Mouse (Mus musculus) heart, embryonic 12.5 days (tissue): ENCODE measurements at regions not wholly inside any gene's neighbourhood (a gene's known extent, or its start where the extent isn't known, plus 50 kb on each side); places are given as distances from the start of the nearest gene placed in this dataset.

Source experiments
- ATAC-seq: fragments of 200-750 bp; cut with Nextera tagmentation; 2 replicates; pipeline ENCODE4 v1.8.0; 2017; ENCODE audit warnings: moderate TSS enrichment, moderate library complexity; ENCODE audit not compliant: insufficient number of reproducible peaks, low FRiP score
- H3K27ac ChIP-seq: fragments of 300-500 bp; sonication (generic); 2 replicates; pipeline ENCODE4 v1.5.1; 2016; ENCODE audit warnings: mild to moderate bottlenecking, moderate library complexity; ENCODE audit not compliant: poor library complexity, severe bottlenecking
- H3K27me3 ChIP-seq: fragments of 300-500 bp; sonication (generic); replicated peaks from 2 replicates; pipeline ENCODE4 v1.6.1; 2016; ENCODE audit warnings: mild to moderate bottlenecking, moderate library complexity
- H3K36me3 ChIP-seq: fragments of 300-500 bp; sonication (generic); 2 replicates; pipeline ENCODE4 v1.6.1; 2016; ENCODE audit warnings: mild to moderate bottlenecking, moderate library complexity
- H3K4me1 ChIP-seq: fragments of 300-500 bp; sonication (generic); replicated peaks from 2 replicates; pipeline ENCODE4 v1.6.1; 2016; ENCODE audit warnings: mild to moderate bottlenecking
- H3K4me2 ChIP-seq: fragments of 300-500 bp; sonication (generic); 2 replicates; pipeline ENCODE4 v1.6.1; 2016; ENCODE audit warnings: mild to moderate bottlenecking, moderate library complexity
- H3K4me3 ChIP-seq: fragments of 300-500 bp; sonication (generic); 2 replicates; pipeline ENCODE4 v1.5.1; 2016; ENCODE audit warnings: mild to moderate bottlenecking
- H3K9ac ChIP-seq: fragments of 300-500 bp; sonication (generic); 2 replicates; pipeline ENCODE4 v1.6.1; 2016; ENCODE audit warnings: mild to moderate bottlenecking, moderate library complexity
- H3K9me3 ChIP-seq: fragments of 300-500 bp; sonication (generic); replicated peaks from 2 replicates; pipeline ENCODE4 v1.6.1; 2016; ENCODE audit warnings: mild to moderate bottlenecking, moderate library complexity
- WGBS: fragments of 180-500 bp; shearing (Covaris S2); methylation state at CpG from one replicate; pipeline ENCODE4 v1.1.7; 2016; 5-methylcytosine and 5-hydroxymethylcytosine counted together

GRCm38 (mm10) chr13:101535331-101535866 lies 232.6 kb downstream of the Pik3r1 start:
- peaks cover 10% of the 10 kb centered on the region for H3K4me1 ChIP-seq
- H3K4me2 ChIP-seq = no peak overlapping the region
- WGBS = 85% methylated on average over 3 of the region's 3 CpGs
- ATAC-seq = no peak
- H3K27ac ChIP-seq = no peak overlapping the region
- H3K27me3 ChIP-seq = no peaks in the 10 kb centered on the region
- no peaks in the 10 kb centered on the region for H3K9me3 ChIP-seq
- no peak overlapping the region for H3K4me3 ChIP-seq
- no peaks in the 10 kb centered on the region for H3K36me3 ChIP-seq
- no peak overlapping the region for H3K9ac ChIP-seq

DNA sequence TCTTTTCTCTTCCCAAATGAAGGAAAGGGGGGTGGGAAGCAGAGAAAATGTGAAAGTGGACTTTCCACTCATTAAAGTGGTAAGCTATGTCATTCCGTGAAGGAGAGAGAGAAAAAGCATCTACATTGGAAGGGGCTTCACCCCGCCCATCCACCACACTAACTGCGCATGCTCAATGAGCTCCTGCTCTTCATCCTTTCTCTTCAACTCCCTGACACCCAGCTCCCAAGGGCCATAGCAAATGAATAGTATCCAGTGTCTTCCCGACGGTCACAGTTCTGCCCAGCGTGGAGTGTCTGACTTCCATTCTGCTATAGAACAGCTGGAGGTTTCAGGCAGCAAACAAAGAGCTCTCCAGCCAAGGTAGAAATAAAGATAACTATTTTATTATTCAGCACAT lies 233.5 kb downstream of the Pik3r1 start:
- Histone ChIP-seq H3K27me3 (no peaks in the 10 kb centered on the region), H3K36me3 (no peaks in the 10 kb centered on the region), H3K27ac (no peak overlapping the region), H3K4me2 (no peak overlapping the region), H3K9ac (no peak overlapping the region), H3K9me3 (peaks cover 2% of the 10 kb centered on the region; the same call in 1 of the 2 replicates), H3K4me3 (no peak overlapping the region), H3K4me1 (peaks cover 8% of the 10 kb centered on the region; the same call in 1 of the 2 replicates)
- WGBS = 67% methylated on average over 6 of the region's 6 CpGs
- no peak for ATAC-seq

- Histone ChIP-seq H3K9ac (no peak overlapping the region), H3K4me1 (peaks cover 8% of the 10 kb centered on the region; the same call in 1 of the 2 replicates), H3K27ac (no peak overlapping the region), H3K27me3 (no peaks in the 10 kb centered on the region), H3K4me2 (no peak overlapping the region), H3K4me3 (no peak overlapping the region), H3K36me3 (no peaks in the 10 kb centered on the region), H3K9me3 (peaks cover 3% of the 10 kb centered on the region; the same call in 1 of the 2 replicates)
- no peak for ATAC-seq
- WGBS = 76% methylated on average over 4 of the region's 4 CpGs
These were observed 235.1 kb downstream of the Pik3r1 start for GRCm38 (mm10) chr13:101532913-101533312.

DNA sequence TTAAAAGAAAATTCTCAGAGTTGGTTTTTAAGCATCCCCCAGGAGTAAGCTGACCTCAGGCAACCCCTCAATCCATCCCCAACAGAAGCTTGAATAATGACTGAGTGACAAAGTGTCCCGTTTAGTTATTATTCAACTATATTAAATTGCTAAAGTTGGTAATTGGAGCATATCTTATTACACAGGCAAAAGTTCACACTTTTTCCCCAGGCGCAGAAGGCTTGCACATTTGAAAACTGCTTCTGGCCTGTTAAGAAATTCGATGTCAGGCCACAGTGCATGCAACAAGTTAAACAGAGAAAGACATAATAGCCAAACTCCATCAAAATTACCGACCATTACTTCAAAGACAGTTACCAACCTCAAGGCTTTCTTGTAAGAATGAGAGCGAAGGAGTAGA lies 240.3 kb downstream of the Pik3r1 start:
- Histone ChIP-seq H3K27me3 (no peaks in the 10 kb centered on the region), H3K4me1 (no peaks in the 10 kb centered on the region), H3K9me3 (peaks cover 3% of the 10 kb centered on the region; the same call in 1 of the 2 replicates), H3K9ac (no peak overlapping the region), H3K36me3 (no peaks in the 10 kb centered on the region), H3K27ac (no peak overlapping the region), H3K4me2 (no peak overlapping the region), H3K4me3 (no peak overlapping the region)
- no peak for ATAC-seq
- WGBS = 80% methylated on average over 5 of the region's 5 CpGs

GRCm38 (mm10) chr13:101524781-101525180 lies 243.2 kb downstream of the Pik3r1 start:
- 90% methylated on average over 3 of the region's 3 CpGs for WGBS
- H3K36me3 ChIP-seq = no peaks in the 10 kb centered on the region
- H3K4me3 ChIP-seq = no peak overlapping the region
- no peak overlapping the region for H3K27ac ChIP-seq
- no peaks in the 10 kb centered on the region for H3K27me3 ChIP-seq
- no peaks in the 10 kb centered on the region for H3K4me1 ChIP-seq
- no peak overlapping the region for H3K9ac ChIP-seq
- H3K9me3 ChIP-seq = peaks cover 3% of the 10 kb centered on the region; the same call in 1 of the 2 replicates
- ATAC-seq = no peak
- H3K4me2 ChIP-seq = no peak overlapping the region

- no peak overlapping the region for H3K4me2 ChIP-seq
- no peaks in the 10 kb centered on the region for H3K36me3 ChIP-seq
- H3K4me1 ChIP-seq = no peaks in the 10 kb centered on the region
- H3K4me3 ChIP-seq = no peak overlapping the region
- H3K27ac ChIP-seq = no peak overlapping the region
- no peak overlapping the region for H3K9ac ChIP-seq
- 81% methylated on average over 3 of the region's 3 CpGs for WGBS
- no peaks in the 10 kb centered on the region for H3K9me3 ChIP-seq
- ATAC-seq = no peak
- no peaks in the 10 kb centered on the region for H3K27me3 ChIP-seq
These were observed 243.8 kb downstream of the Pik3r1 start for GRCm38 (mm10) chr13:101524223-101524622.

DNA sequence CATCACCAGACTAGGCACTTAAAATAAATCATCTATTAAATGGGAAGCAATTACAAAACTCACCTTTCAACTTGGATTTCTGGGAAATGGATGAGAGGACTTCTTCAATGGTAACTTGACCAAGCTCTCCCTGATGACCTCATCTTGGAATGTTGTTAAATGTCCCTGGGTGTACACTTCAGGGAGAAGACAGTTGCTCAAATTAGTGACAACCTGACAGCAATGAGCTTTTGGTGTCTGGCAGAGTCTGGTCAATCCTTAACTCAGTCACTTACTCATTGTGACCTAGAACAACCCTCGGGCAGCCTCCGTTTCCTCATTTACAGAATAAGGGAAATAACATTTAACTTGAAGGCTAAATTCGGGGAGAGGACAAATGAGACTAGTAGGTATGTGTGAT lies 244.5 kb downstream of the Pik3r1 start:
- Histone ChIP-seq H3K9ac (no peak overlapping the region), H3K36me3 (no peaks in the 10 kb centered on the region), H3K9me3 (no peaks in the 10 kb centered on the region), H3K4me1 (no peaks in the 10 kb centered on the region), H3K27ac (no peak overlapping the region), H3K4me3 (no peak overlapping the region), H3K27me3 (no peaks in the 10 kb centered on the region), H3K4me2 (no peak overlapping the region)
- WGBS = 83% methylated on average over 3 of the region's 3 CpGs
- no peak for ATAC-seq

GRCm38 (mm10) chr13:101522597-101522996 lies 245.4 kb downstream of the Pik3r1 start:
- no peak overlapping the region for H3K4me2 ChIP-seq
- no peak overlapping the region for H3K4me3 ChIP-seq
- no peak for ATAC-seq
- H3K4me1 ChIP-seq = no peaks in the 10 kb centered on the region
- no peak overlapping the region for H3K27ac ChIP-seq
- no peaks in the 10 kb centered on the region for H3K9me3 ChIP-seq
- WGBS = 76% methylated on average over 2 of the region's 2 CpGs
- H3K9ac ChIP-seq = no peak overlapping the region
- no peaks in the 10 kb centered on the region for H3K36me3 ChIP-seq
- H3K27me3 ChIP-seq = no peaks in the 10 kb centered on the region

DNA sequence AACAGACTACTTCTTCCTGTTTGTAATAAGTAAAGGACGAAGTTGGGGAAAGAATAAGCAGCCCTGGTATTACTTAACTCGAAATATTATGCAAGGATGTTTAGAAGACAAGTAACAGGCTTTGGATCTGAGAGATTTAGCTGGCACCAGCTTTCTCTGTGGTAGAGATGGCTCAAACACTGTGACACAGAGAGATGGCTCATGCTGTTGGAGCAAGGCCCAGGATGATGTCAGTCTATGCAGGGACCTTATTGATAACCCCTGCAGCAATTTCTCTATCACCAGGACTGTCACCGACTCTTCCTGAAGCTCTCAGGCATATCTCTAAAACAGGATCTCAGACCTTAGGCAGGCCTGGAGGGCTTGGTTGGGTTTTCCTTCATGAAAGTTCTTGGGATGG lies 254.7 kb downstream of the Pik3r1 start:
- peaks cover 5% of the 10 kb centered on the region; the same call in 1 of the 2 replicates for H3K4me1 ChIP-seq
- no peak overlapping the region for H3K27ac ChIP-seq
- no peak overlapping the region for H3K4me2 ChIP-seq
- no peak overlapping the region for H3K9ac ChIP-seq
- H3K36me3 ChIP-seq = no peaks in the 10 kb centered on the region
- H3K9me3 ChIP-seq = no peaks in the 10 kb centered on the region; the same call in 1 of the 2 replicates
- H3K4me3 ChIP-seq = no peak overlapping the region
- ATAC-seq = no peak
- H3K27me3 ChIP-seq = no peaks in the 10 kb centered on the region
- 42% methylated on average over 3 of the region's 3 CpGs for WGBS

- H3K4me2 ChIP-seq = no peak overlapping the region
- ATAC-seq = no peak
- H3K36me3 ChIP-seq = no peaks in the 10 kb centered on the region
- H3K27ac ChIP-seq = no peak overlapping the region
- H3K9ac ChIP-seq = no peak overlapping the region
- peaks cover 5% of the 10 kb centered on the region; the same call in 1 of the 2 replicates for H3K4me1 ChIP-seq
- no peaks in the 10 kb centered on the region for H3K27me3 ChIP-seq
- no peak overlapping the region for H3K4me3 ChIP-seq
- no peaks in the 10 kb centered on the region for H3K9me3 ChIP-seq
- WGBS = 44% methylated on average over 1 of the region's 1 CpGs
These were observed 258.1 kb downstream of the Pik3r1 start for GRCm38 (mm10) chr13:101509946-101510345.

DNA sequence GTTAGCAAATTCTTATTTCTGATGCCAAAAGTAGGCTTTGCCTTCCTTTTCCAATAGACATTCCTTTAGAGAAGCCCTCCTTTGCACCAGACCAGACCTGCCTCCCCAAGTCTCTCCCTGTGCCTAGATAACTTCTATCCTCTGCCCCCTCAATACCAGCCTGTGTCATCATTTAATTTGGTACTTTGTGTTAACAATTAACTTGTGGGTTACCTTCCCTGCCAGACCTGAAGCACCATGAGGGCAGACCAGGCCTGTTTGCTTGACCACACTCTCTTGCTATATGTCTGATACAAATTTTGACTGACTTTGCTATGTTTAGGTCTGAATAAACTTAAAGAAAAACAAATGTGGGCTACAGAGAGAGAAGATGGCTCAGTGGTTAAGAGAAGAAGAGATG lies 259.7 kb downstream of the Pik3r1 start:
- H3K27ac ChIP-seq = no peak overlapping the region
- no peaks in the 10 kb centered on the region for H3K36me3 ChIP-seq
- no peak for ATAC-seq
- no peak overlapping the region for H3K4me3 ChIP-seq
- no peak overlapping the region for H3K4me2 ChIP-seq
- no peaks in the 10 kb centered on the region for H3K27me3 ChIP-seq
- no peaks in the 10 kb centered on the region for H3K4me1 ChIP-seq
- no peak overlapping the region for H3K9ac ChIP-seq
- H3K9me3 ChIP-seq = no peaks in the 10 kb centered on the region

DNA sequence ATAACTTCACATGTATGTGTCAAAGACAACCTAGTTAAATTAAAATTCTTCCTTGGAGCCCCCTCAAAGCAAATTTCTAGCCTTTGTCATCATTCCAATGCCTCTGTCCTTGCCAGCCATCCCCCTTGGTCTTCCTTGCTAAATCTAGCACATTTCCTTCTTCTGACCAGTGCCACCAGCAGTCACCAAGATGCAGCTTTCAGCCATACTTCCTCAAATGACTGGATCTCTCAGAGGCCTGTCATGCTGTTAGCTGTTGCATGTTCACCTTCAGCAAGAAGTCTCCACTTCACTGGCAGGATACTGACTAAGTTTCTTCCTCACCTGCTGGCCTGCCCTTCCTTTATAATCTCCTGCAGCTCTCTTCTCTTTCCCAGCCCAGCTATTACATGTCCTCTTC lies 261.3 kb downstream of the Pik3r1 start:
- no peak overlapping the region for H3K9ac ChIP-seq
- no peak overlapping the region for H3K4me3 ChIP-seq
- no peak overlapping the region for H3K4me2 ChIP-seq
- no peaks in the 10 kb centered on the region for H3K36me3 ChIP-seq
- H3K4me1 ChIP-seq = no peaks in the 10 kb centered on the region
- no peak for ATAC-seq
- no peak overlapping the region for H3K27ac ChIP-seq
- H3K27me3 ChIP-seq = no peaks in the 10 kb centered on the region
- no peaks in the 10 kb centered on the region for H3K9me3 ChIP-seq
